Mouse (Mus musculus): ENCODE data around the gene Snx29.

- TF ChIP-seq CTCF (conservative IDR thresholded peaks at IDR 0.05; ENCODE audit: low read length): no peak
- TF ChIP-seq POU5F1 (IDR thresholded peaks at IDR 0.05; ENCODE audit: borderline replicate concordance, low read length): no peak
These were observed 174.0 kb downstream of the Snx29 start for GRCm38 (mm10) chr16:11496721-11497120.

All from E14TG2a.4 (cell line).